Mouse (Mus musculus) spleen, adult 2 months (tissue): ENCODE data around the gene Kcnip2.

Experiments
- CTCF ChIP-seq: fragments of 200-500 bp; IDR thresholded peaks from 2 replicates; pipeline ENCODE4 v1.5.1; 2011; ENCODE audit warnings: mild to moderate bottlenecking, inconsistent platforms; ENCODE audit not compliant: insufficient read depth, insufficient read length, insufficient replicate concordance; ENCODE audit errors: extremely low read depth
- POLR2A ChIP-seq: fragments of 200-500 bp; IDR thresholded peaks from 2 replicates; pipeline ENCODE4 v1.6.1; 2011; ENCODE audit warnings: low read depth, low read length, inconsistent platforms

DNA sequence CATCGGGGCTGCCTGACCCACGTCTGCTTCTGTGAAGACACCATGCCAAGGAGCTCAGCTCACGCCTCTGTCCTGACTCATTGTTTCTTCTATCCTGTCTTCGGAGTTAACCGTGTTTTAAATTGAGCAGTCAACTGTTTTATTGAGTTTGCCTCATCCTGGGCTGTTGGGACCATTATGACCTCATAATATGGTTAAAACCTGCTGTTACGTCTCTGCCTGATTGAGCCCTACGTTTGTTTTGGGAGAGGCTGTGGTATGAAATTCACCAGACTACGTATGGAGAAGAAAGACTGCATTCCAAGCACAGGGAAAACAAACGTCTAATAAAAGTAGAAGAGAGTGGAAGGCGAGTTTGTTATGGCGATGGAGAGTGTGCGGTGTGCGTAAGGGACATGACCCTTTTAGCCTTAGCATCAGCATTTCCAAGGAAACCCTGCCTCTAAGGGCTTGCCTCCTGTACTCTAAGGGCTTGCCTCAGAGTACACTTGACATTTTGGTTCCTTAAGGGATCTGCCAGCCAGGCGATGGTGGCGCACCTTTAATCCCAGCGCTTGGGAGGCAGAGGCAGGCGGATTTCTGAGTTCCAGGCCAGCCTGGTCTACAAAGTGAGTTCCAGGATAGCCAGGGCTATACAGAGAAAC is 31.8 kb downstream of the Kcnip2 start:
- TF ChIP-seq POLR2A (no peak), CTCF (no peak)
